Mouse (Mus musculus) spleen, adult 10 weeks (tissue): ENCODE data around the gene Jmjd8. TPM values are rescaled to one million over a fixed set of nuclear protein-coding genes. Genes with fewer than 3 reads are reported as not detected.

Source experiments
- polyA plus RNA-seq: library from polyadenylated mRNA; stranded (reverse); fragments of 350-450 nt; fragmentation: Illumina TruSeq; extraction: RNeasy Lipid Tissue Mini Kit (QIAGEN cat#74804); gene quantifications from one replicate; pipeline ENCODE4 v1.2.3, GENCODE M21; 2015; ENCODE audit warnings: low replicate concordance; ENCODE audit not compliant: insufficient read depth

The Jmjd8 gene
- polyA plus RNA-seq, 1 experiment from 2014 or later, result 21.8 TPM

Other genes starting within 250 kb of the Jmjd8 start
- gene Lmf1, start 249.8 kb upstream of the Jmjd8 start, polyA plus RNA-seq, result 7.9 TPM
- gene Gng13, start 111.7 kb upstream of the Jmjd8 start, polyA plus RNA-seq, result not detected
- 3.2 TPM for gene Chtf18, start 101.4 kb upstream of the Jmjd8 start, polyA plus RNA-seq
- gene Rpusd1, start 101.2 kb upstream of the Jmjd8 start, polyA plus RNA-seq, result 1.5 TPM
- not detected for gene Mslnl, start 92.8 kb upstream of the Jmjd8 start, polyA plus RNA-seq
- 1.9 TPM for gene Msln, start 74.5 kb upstream of the Jmjd8 start, polyA plus RNA-seq
- gene Narfl, start 55.1 kb upstream of the Jmjd8 start, polyA plus RNA-seq, result 15.2 TPM
- gene Haghl, start 43.2 kb upstream of the Jmjd8 start, polyA plus RNA-seq, result 7.3 TPM
- not detected for gene Ccdc78, start 42.3 kb upstream of the Jmjd8 start, polyA plus RNA-seq
- gene Fam173a, start 36.0 kb upstream of the Jmjd8 start, polyA plus RNA-seq, result 19.6 TPM
- gene AC134908.4, start 33.2 kb upstream of the Jmjd8 start, polyA plus RNA-seq, result not detected
- 2.4 TPM for gene Metrn, start 31.7 kb upstream of the Jmjd8 start, polyA plus RNA-seq
- 0.46 TPM for gene Fbxl16, start 19.8 kb upstream of the Jmjd8 start, polyA plus RNA-seq
- gene Wdr24, start 5.2 kb upstream of the Jmjd8 start, polyA plus RNA-seq, result 7.8 TPM
- gene Stub1, start 4.5 kb downstream of the Jmjd8 start, polyA plus RNA-seq, result 41.4 TPM
- not detected for gene Rhbdl1, start 8.4 kb downstream of the Jmjd8 start, polyA plus RNA-seq
- gene Gm20683, start 12.9 kb downstream of the Jmjd8 start, polyA plus RNA-seq, result 0.30 TPM
- 38.1 TPM for gene Rhot2, start 16.0 kb downstream of the Jmjd8 start, polyA plus RNA-seq
- 9.6 TPM for gene Wdr90, start 32.6 kb downstream of the Jmjd8 start, polyA plus RNA-seq
- 1.4 TPM for gene Mcrip2, start 39.9 kb downstream of the Jmjd8 start, polyA plus RNA-seq
- 14.3 TPM for gene Mettl26, start 46.2 kb downstream of the Jmjd8 start, polyA plus RNA-seq
- 0.21 TPM for gene Wfikkn1, start 52.0 kb downstream of the Jmjd8 start, polyA plus RNA-seq
- gene Rab40c, start 90.9 kb downstream of the Jmjd8 start, polyA plus RNA-seq, result 10.4 TPM
- gene Pigq, start 116.1 kb downstream of the Jmjd8 start, polyA plus RNA-seq, result 70.8 TPM
- 0.28 TPM for gene Nhlrc4, start 116.1 kb downstream of the Jmjd8 start, polyA plus RNA-seq
- not detected for gene A930017K11Rik, start 123.7 kb downstream of the Jmjd8 start, polyA plus RNA-seq
- gene Capn15, start 156.9 kb downstream of the Jmjd8 start, polyA plus RNA-seq, result 5.8 TPM
- gene Rab11fip3, start 240.7 kb downstream of the Jmjd8 start, polyA plus RNA-seq, result 6.5 TPM